Mouse (Mus musculus) thymus, postnatal 10 days (tissue): ENCODE measurements around the gene Chrnb2.
A peak's percentile ranks its signal among the peaks of the same experiment; 100 is the strongest.

Experiments
- DNase-seq, 2 experiments: peaks; one replicate each; pipeline ENCODE4 v3.0.0; 2021; ENCODE audit warnings: low spot score in 2 of 2

Chrnb2 gene

GRCm38 (mm10) chr3:89714359-89715206, 49.8 kb downstream of the Chrnb2 start, which contains the start of gene Adar:
Adar (plus strand) TSS chr3:89715022.
- peak; percentile 38 to 68 for DNase-seq

- DNase-seq: no peak
These were observed 60.4 kb downstream of the Chrnb2 start for GRCm38 (mm10) chr3:89704064-89704463.

GRCm38 (mm10) chr3:89703596-89703995, 60.8 kb downstream of the Chrnb2 start:
- DNase-seq: no peak

GRCm38 (mm10) chr3:89700461-89700860, 64.0 kb downstream of the Chrnb2 start:
- no peak for DNase-seq

GRCm38 (mm10) chr3:89698958-89699357, 65.5 kb downstream of the Chrnb2 start:
- DNase-seq: no peak
